Mouse (Mus musculus): ENCODE data around the gene Prcp.

Gene Prcp

DNA sequence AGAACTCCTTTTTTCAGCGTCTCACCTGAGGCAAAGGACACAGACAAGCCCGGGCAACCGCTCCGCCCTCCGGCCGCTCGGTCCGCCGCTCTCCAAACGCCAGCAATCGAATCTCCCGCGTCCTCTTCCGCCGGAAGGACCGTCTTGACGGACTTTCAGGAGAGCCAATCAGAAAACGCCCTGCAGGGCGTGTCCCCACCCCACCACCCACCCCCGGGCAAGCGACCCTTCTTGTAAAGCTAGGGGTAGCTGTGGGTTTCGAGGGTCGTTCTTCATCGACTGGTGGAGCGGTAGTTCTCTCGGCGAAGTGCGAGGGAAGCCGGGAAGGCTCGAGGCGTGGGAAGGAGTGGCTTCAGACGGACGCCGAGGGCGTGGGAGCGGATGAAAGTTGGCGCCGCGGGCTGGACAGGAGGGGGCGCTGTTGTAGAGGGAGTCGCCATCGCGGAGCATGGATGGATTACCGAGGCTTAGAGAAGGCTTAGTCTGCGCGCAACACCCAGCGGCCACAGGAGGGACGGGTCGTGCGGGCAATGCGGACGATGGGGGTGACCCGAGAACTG is at the start of gene Prcp, which contains the start of gene Ddias:
Gene Prcp (plus strand): TSS at position 355 of the 560 bp plus-strand sequence.
Gene Ddias (minus strand): TSS at position 132 of the 560 bp plus-strand sequence.
- DNase-seq (ENCODE audit: inconsistent ontology term): peak; percentile 96

- DNase-seq (ENCODE audit: inconsistent ontology term): peak; percentile 84
These were observed 48.0 kb upstream of the Prcp start for GRCm38 (mm10) chr7:92826248-92826647.

DNA sequence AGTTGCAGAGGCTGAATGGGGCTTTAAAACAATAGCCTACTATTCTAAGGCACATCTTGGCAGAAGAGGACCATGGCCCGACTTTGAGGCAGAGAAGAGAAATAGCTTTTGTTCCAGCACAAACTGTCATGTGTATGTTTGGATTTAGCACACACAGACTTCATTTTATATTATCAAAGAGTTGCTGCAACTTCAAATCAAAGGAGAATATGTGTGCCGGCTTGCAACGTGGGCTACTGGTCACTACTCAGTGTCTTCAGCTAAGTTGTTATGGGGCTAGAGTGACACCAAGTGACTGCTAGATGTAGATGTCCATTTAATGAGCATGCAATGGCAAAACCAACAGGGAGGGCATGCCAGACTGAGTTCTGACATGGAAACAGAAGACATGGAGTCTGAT is 46.3 kb upstream of the Prcp start:
- peak; percentile 59 for DNase-seq (ENCODE audit: inconsistent ontology term)

GRCm38 (mm10) chr7:92832395-92832794 is 41.9 kb upstream of the Prcp start:
- DNase-seq (ENCODE audit: inconsistent ontology term): no peak

DNA sequence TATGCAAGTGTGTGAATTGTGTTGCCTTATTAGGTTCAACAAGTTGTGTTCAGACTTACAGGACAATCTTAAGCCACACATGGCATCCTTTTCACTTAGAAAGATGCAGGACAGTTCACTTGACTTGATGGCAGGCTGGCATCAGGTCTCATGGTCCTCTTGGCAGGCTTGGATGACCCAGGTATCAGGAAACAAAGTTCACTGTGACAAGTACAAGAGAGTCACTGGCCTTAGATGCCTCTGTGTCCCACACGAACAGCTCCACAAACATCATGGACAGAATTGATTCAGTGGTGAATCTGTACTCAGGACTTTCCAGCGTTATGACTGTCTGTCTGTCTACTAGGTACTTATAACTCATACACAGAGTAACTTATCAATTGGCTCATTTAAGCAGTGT is 39.9 kb upstream of the Prcp start:
- DNase-seq (ENCODE audit: inconsistent ontology term): no peak

GRCm38 (mm10) chr7:92836447-92836846 is 37.8 kb upstream of the Prcp start:
- DNase-seq (ENCODE audit: inconsistent ontology term): no peak

GRCm38 (mm10) chr7:92837226-92837625 is 37.0 kb upstream of the Prcp start:
- peak; percentile 55 for DNase-seq (ENCODE audit: inconsistent ontology term)

GRCm38 (mm10) chr7:92837907-92838306 is 36.4 kb upstream of the Prcp start:
- DNase-seq (ENCODE audit: inconsistent ontology term): no peak

DNA sequence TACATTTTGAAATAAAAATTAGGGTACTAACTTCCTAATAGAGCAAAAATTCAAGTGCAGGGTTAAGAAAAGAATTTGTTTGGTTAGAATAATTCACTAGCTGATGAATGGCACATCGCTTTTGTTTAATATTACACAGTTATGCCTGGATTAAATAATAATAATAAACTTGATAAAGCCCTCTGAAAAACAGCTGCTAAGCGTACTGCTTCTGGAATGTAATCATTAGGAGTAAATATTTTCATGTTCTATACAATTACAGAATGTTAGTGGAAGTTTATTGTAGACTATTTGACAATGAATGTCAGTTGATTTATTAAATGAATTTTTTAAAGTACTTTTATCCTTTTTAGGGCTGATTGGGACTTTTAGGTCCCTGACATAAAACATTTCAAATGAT is 32.0 kb upstream of the Prcp start:
- no peak for DNase-seq (ENCODE audit: inconsistent ontology term)

DNA sequence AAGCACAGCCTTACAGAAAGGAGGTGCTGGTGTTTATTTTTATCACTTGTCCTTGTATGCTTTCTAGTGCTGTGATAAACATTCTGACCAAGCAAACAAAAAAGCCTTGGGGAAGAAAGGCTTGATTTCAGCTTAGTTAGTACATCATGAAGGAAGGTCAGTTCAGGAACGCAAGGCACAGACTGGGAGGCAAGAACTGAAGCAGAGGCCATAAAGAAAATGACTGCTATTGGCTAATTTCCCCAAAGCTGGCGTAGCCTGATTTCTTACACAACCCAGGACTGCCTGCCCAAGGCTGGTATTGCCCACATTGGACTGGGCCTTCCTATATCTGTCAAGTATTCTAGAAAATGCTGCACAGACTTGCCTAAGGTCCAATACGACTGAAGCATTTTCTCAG is 26.0 kb upstream of the Prcp start:
- no peak for DNase-seq (ENCODE audit: inconsistent ontology term)

GRCm38 (mm10) chr7:92866526-92866925 is 7.7 kb upstream of the Prcp start:
- peak; percentile 34 for DNase-seq (ENCODE audit: inconsistent ontology term)

DNA sequence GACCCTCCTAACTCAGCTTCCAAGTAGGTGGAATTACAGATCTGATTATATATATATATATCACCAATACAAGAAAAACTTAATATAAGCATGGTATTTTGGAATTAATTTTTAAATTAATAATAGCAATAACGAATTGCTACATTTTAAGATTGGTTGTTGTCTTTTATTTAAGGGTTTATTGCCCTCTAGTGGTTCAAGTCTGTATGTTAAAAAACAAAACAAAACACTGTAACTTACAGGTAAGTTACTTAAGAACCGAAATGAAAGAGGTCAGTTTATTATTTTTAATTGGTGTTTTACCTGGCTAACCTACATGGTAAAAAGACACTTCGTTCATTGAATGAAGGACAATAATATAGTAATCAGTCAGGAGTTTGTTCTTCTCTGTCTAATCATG is 4.1 kb upstream of the Prcp start:
- peak; percentile 12 for DNase-seq (ENCODE audit: inconsistent ontology term)

DNA sequence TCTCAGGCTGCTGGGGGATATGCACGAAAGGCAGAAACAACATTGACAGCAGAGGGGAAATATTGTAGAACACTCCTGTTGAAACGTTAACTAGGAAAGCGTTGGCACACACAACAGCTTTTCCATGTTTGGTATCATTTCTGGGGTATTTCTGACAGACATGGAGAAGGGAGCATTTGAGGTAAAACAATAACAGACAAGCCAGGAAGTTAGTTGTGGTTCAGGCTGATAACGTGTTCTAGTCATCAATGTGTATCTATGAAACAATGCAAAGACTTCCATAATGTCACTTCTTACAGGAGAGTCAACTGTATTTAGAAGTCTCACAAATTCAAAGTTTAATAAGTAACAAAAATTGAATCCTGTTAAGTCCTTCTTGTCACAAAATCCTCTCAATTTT is 2.7 kb upstream of the Prcp start:
- DNase-seq (ENCODE audit: inconsistent ontology term): no peak

- peak; percentile 96 for DNase-seq (ENCODE audit: inconsistent ontology term)
These were observed 615 bp downstream of the Prcp start for GRCm38 (mm10) chr7:92874761-92875408.

GRCm38 (mm10) chr7:92876066-92876465 is 1.8 kb downstream of the Prcp start:
- DNase-seq (ENCODE audit: inconsistent ontology term): peak; percentile 54

DNA sequence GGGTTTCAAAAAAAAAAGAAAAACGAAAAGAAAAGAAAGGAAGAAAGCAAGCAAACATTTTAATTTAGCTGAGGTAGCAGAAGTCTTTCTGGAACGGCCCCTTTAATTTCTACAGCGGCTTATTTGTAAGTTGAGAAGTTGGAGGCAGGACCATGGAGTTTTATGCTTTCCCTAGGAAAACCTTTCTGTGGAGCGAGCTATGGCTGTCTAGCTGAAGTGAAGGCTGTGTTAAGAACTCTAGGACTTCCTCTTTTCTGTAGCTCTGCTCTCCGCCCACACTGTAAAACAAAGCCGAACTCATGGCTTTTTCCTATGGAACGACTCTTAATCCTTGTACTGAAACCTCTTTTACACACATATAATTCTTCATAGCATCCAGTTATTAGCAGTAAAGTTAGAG is 2.3 kb downstream of the Prcp start:
- peak; percentile 10 for DNase-seq (ENCODE audit: inconsistent ontology term)

- DNase-seq (ENCODE audit: inconsistent ontology term): no peak
These were observed 4.5 kb downstream of the Prcp start for GRCm38 (mm10) chr7:92878575-92879285.

GRCm38 (mm10) chr7:92883850-92884716 is 9.8 kb downstream of the Prcp start:
- no peak for DNase-seq (ENCODE audit: inconsistent ontology term)

GRCm38 (mm10) chr7:92884998-92885660 is 10.9 kb downstream of the Prcp start:
- no peak for DNase-seq (ENCODE audit: inconsistent ontology term)

DNA sequence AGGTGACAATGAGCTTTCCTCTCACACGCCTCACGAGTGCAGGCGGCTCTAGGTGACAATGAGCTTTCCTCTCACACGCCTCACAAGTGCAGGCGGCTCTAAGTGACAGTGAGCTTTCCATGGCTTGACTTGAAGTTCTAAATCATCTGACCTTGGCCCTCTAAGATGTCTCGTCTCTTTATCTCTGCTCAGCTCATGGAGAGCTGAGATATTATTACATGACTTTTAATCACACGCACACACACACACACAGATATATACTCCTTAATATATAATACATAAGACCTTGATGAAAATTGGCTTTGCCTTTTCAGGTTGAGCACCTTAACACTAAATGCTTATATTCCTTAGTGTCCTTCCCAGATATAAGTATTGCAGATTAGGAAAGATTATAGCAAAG is 12.5 kb downstream of the Prcp start:
- no peak for DNase-seq (ENCODE audit: inconsistent ontology term)

DNA sequence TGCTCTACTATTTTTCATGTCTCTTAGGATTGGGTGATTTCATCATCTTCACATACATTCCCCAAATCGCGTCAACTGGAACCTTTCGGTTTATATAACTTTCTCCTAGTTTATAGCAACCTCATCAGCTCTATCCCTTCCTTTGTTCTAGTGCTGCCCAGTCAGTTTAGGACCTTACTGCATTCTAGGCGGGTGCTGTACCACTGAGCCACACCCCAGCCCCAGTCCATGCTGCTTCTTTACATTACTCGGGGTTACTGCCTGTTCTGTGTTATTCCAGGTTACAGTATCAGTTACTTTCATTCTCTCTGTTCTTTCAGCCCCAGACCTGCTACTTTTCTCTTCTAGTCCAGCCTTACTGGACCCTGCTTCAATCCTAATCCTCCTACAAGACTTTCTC is 13.0 kb downstream of the Prcp start:
- DNase-seq (ENCODE audit: inconsistent ontology term): no peak

DNA sequence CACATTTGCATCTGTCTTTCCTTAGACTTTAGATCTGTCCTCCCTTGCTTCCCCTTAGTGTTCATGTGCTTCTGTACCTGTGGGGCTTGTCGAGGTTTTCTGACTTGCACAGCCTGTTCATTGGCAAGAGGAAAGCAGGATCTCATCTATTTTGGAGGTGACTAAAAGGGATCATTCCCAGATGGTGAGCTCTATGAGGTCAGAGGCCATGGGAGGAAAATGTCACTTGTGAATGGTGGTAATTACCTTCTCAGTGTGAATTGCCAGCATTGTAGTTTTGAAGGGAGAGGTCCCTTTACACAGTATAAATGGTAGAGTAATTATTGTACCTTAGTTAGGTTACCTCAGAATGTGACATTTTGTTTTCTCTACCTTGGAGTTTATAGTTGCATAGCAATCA is 15.9 kb downstream of the Prcp start:
- no peak for DNase-seq (ENCODE audit: inconsistent ontology term)
